Mouse (Mus musculus) kidney, embryonic 15.5 days (tissue): ENCODE results near the gene Gpt2. TPM values are rescaled to one million over a fixed set of nuclear protein-coding genes. Genes with fewer than 3 reads are reported as not detected.

Experiments used
- ATAC-seq: fragments of 200-750 bp; cut with Nextera tagmentation; replicated peaks from 2 replicates; pipeline ENCODE4 v1.8.0; 2017; ENCODE audit warnings: moderate TSS enrichment; ENCODE audit not compliant: low FRiP score
- H3K27ac ChIP-seq: fragments of 300-500 bp; sonication (generic); 2 replicates; pipeline ENCODE4 v1.5.1; 2015; ENCODE audit warnings: mild to moderate bottlenecking, inconsistent platforms
- H3K27me3 ChIP-seq: fragments of 300-500 bp; sonication (generic); 2 replicates; pipeline ENCODE4 v1.6.1; 2015; ENCODE audit warnings: inconsistent platforms
- H3K36me3 ChIP-seq: fragments of 300-500 bp; sonication (generic); 2 replicates; pipeline ENCODE4 v1.6.1; 2015; ENCODE audit warnings: inconsistent platforms
- H3K4me1 ChIP-seq: fragments of 300-500 bp; sonication (generic); 2 replicates; pipeline ENCODE4 v1.6.1; 2015; ENCODE audit warnings: inconsistent platforms
- H3K4me2 ChIP-seq: fragments of 300-500 bp; sonication (generic); 2 replicates; pipeline ENCODE4 v1.6.1; 2015; ENCODE audit warnings: moderate library complexity, mild to moderate bottlenecking, inconsistent platforms
- H3K4me3 ChIP-seq: fragments of 300-500 bp; sonication (generic); replicated peaks from 2 replicates; pipeline ENCODE4 v1.5.1; 2015; ENCODE audit warnings: mild to moderate bottlenecking, inconsistent platforms
- H3K9ac ChIP-seq: fragments of 300-500 bp; sonication (generic); 2 replicates; pipeline ENCODE4 v1.6.1; 2015; ENCODE audit warnings: mild to moderate bottlenecking, inconsistent platforms
- H3K9me3 ChIP-seq: fragments of 300-500 bp; sonication (generic); replicated peaks from 2 replicates; pipeline ENCODE4 v1.6.1; 2016; ENCODE audit warnings: inconsistent platforms
- WGBS: fragments of 180-500 bp; shearing (Covaris S2); methylation state at CpG from one replicate; pipeline ENCODE4 v1.1.7; 2015; ENCODE audit warnings: mixed read lengths; 5-methylcytosine and 5-hydroxymethylcytosine counted together
- polyA plus RNA-seq: library from polyadenylated mRNA; unstranded; fragments of >200 nt; fragmentation: Nextera tagmentation; extraction: Ambion mirVana; gene quantifications from 2 replicates; pipeline ENCODE4 v1.2.1, GENCODE M21; 2015

Gpt2 gene
- polyA plus RNA-seq, 1 experiment from 2014 or later: 21.5 TPM

DNA sequence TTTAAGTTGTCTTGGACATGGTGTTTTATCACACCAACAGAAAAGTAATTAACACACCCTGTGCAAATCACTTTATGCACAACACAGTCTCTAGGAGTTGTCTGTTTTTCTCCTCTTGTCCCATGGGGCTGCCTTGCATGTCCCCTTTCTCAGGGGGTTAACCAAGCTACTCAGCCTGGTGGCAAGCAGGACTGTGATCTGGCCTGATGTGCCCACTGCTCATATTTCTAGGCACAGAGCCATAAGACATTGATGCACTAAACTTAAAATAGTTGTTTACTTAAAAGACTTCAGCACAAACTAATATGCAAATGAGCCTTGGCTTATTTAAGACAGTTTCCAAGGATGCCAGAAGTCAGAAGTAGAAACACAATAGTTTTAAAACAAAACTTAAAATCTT is 28.1 kb upstream of the Gpt2 start:
- H3K36me3 ChIP-seq: no peaks in the 10 kb centered on the region
- no peaks in the 10 kb centered on the region for H3K9me3 ChIP-seq
- no peaks in the 10 kb centered on the region for H3K4me1 ChIP-seq
- no peak overlapping the region for H3K4me3 ChIP-seq
- H3K9ac ChIP-seq: no peak overlapping the region
- H3K27me3 ChIP-seq: no peaks in the 10 kb centered on the region
- no peak overlapping the region for H3K27ac ChIP-seq
- no peak overlapping the region for H3K4me2 ChIP-seq
- no peak for ATAC-seq

DNA sequence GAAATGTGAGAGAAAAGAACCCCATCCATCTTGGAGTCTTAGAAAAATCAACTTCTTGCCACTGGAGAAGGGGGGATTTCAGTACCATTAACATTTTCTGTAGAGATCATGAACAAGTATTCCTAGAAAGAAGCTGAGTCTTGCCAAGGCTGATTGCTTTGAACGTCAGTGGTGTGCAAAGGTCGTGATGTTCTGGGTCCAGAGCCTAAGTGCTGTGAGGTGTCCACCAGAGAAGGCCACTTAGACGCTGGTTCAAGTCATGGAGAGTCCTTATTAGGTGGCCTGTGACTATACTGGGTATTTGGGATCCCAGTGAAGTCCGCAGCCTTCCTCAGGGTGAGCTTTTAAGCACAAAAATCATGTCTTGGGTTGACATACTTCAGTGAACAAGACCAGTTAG is 26.3 kb upstream of the Gpt2 start:
- Histone ChIP-seq H3K4me3 (no peak overlapping the region), H3K27ac (no peak overlapping the region), H3K4me2 (no peak overlapping the region), H3K36me3 (no peaks in the 10 kb centered on the region), H3K27me3 (no peaks in the 10 kb centered on the region), H3K9ac (no peak overlapping the region), H3K4me1 (no peaks in the 10 kb centered on the region), H3K9me3 (no peaks in the 10 kb centered on the region)
- no peak for ATAC-seq
- WGBS: 87% methylated on average over 4 of the region's 4 CpGs

DNA sequence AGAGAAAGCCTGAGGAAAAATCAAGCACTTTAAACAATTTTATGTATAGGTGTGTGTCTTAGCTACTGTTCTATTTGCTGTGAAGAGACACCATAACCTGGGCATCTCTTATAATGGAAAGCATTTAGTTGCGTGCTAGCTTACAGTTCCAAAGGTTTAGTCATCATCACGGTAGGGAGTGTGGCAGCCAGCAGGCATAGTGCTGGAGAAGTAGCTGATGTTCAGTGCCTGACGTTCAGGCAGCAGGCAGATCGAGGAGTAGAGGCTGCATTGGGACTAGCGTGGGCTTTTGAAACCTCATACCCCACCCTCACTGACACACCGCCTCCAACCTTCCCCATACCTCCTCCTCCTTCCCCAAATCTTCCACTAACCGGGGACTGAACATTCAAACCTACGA is 21.6 kb upstream of the Gpt2 start:
- Histone ChIP-seq H3K36me3 (no peaks in the 10 kb centered on the region), H3K27ac (no peak overlapping the region), H3K9ac (no peak overlapping the region), H3K4me2 (no peak overlapping the region), H3K4me3 (no peak overlapping the region), H3K27me3 (no peaks in the 10 kb centered on the region), H3K4me1 (no peaks in the 10 kb centered on the region), H3K9me3 (no peaks in the 10 kb centered on the region)
- WGBS: 82% methylated on average over 8 of the region's 8 CpGs
- ATAC-seq: no peak

DNA sequence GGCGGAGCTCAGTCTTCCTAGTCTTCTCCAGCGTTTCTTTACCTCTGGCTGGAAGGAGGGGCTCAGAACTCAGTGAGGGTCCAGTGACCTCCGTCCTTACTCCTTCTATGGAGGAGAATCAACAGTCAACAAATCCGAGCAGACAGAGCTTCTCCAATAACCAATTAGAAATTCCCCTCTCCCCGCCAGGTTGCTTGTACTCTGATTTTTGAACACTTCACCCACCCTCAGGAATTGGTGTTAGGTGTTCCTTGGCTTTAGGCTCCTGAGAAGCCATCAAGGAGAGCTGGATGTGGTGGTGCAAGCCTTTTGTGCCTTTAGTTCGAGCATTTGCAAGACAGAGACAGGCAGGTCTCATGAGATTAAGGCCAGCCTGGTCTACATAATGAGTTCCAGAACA is 19.6 kb upstream of the Gpt2 start:
- H3K27ac ChIP-seq: no peak overlapping the region
- 70% methylated on average over 6 of the region's 6 CpGs for WGBS
- no peaks in the 10 kb centered on the region for H3K36me3 ChIP-seq
- H3K9ac ChIP-seq: no peak overlapping the region
- no peak overlapping the region for H3K4me2 ChIP-seq
- H3K4me3 ChIP-seq: no peak overlapping the region
- H3K9me3 ChIP-seq: no peaks in the 10 kb centered on the region
- no peak for ATAC-seq
- no peaks in the 10 kb centered on the region for H3K27me3 ChIP-seq
- no peaks in the 10 kb centered on the region for H3K4me1 ChIP-seq

DNA sequence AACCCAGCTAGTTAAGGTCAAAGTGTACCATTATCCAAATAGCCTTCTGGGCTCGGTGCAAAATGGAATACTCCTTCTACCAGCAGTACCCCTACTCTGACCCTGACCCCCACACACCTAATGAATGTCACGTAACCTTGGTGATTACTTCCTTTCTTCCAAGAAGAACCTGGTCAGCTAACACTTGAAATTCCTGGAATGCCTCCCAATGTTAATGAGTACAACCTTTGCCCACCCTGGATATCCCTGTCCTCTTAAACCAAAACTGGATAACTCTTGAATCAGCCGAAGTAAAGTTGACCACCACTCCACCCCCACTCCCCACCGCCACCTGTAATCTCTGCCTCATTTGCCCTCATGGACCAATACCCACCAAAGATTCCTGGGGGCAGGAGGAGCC is 19.1 kb upstream of the Gpt2 start:
- Histone ChIP-seq H3K4me2 (no peak overlapping the region), H3K9me3 (no peaks in the 10 kb centered on the region), H3K36me3 (no peaks in the 10 kb centered on the region), H3K9ac (no peak overlapping the region), H3K4me3 (no peak overlapping the region), H3K27me3 (no peaks in the 10 kb centered on the region), H3K27ac (no peak overlapping the region), H3K4me1 (no peaks in the 10 kb centered on the region)
- 66% methylated on average over 4 of the region's 4 CpGs for WGBS
- ATAC-seq: no peak

DNA sequence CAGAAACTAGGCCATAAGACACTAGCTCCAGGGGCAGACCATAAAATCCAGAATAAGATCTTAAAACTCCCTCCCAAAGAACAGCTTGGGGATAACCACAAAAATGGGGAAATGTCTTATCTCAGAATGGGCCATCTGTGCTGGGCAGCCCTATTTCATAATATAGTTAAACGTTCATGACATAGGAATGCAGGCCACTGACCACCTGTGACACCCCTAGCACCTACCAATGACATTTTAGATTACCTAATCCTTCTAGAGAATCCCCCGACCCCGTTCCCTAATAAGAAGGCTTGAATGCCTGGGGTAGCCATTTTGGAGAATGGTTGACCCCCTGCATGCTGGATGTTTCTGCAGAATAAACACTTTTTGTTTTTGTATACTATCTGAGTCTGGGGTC is 17.5 kb upstream of the Gpt2 start:
- H3K9me3 ChIP-seq: no peaks in the 10 kb centered on the region

DNA sequence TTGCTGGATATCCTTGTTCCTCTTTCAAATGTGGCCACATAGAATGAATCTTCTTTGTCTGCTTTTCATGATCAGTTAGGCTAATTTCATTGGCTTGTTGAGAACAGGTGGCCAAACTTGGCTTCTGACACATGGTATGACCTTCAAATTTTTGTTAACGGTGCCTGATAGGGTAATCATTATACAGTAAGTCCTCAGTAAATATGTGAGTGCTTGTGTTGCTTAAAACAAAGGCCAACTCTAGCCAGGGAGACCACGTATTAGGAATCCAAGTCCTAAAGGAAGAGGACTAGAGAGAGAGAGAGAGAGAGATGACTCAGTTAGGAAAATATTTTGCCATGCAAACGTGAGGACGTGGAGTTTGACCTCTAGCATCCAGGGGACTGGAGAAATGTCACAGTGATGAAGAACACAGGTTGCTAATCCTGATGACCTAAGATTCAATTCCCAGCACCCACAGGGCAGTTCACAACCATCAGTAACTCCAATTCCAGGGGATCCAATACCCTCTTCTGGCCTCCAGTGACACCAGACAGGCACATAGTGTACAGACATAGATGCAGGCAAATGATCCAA is 15.3 kb upstream of the Gpt2 start:
- Histone ChIP-seq H3K4me2 (no peak overlapping the region), H3K9ac (no peak overlapping the region), H3K4me3 (no peak overlapping the region), H3K4me1 (peaks cover 5% of the 10 kb centered on the region; the same call in 1 of the 2 replicates), H3K36me3 (no peaks in the 10 kb centered on the region), H3K27me3 (no peaks in the 10 kb centered on the region), H3K27ac (no peak overlapping the region), H3K9me3 (no peaks in the 10 kb centered on the region)
- 65% methylated on average over 4 of the region's 4 CpGs for WGBS
- ATAC-seq: no peak

More for the DNA sequence above, 17.5 kb upstream of the Gpt2 start:
- ATAC-seq: no peak
- no peaks in the 10 kb centered on the region for H3K27me3 ChIP-seq
- H3K27ac ChIP-seq: no peak overlapping the region
- H3K4me1 ChIP-seq: no peaks in the 10 kb centered on the region
- no peak overlapping the region for H3K9ac ChIP-seq
- H3K36me3 ChIP-seq: no peaks in the 10 kb centered on the region
- no peak overlapping the region for H3K4me3 ChIP-seq
- 91% methylated on average over 3 of the region's 3 CpGs for WGBS
- no peak overlapping the region for H3K4me2 ChIP-seq

DNA sequence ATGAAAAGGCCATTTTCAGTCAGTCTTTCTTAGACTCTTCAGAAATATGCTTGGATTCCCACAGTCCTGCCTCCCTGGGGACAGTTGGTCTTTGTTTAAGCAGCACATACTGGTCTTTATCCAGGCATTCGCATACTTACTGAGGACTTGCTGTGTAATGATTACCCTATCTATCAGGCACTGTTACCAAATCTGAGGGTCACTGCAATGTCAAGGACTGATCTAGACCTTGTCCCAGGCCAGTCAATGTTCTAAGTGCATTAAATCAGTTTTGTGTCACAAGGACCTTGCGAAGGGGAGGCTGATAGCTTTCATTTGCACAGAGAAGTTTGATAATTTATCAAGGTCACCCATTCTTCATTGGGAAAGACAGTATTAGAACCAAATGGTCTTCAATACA is 14.0 kb upstream of the Gpt2 start:
- no peak for ATAC-seq
- no peaks in the 10 kb centered on the region for H3K9me3 ChIP-seq
- no peak overlapping the region for H3K27ac ChIP-seq
- H3K36me3 ChIP-seq: no peaks in the 10 kb centered on the region
- WGBS: 91% methylated on average over 2 of the region's 2 CpGs
- no peak overlapping the region for H3K4me2 ChIP-seq
- no peak overlapping the region for H3K9ac ChIP-seq
- no peak overlapping the region for H3K4me3 ChIP-seq
- H3K27me3 ChIP-seq: no peaks in the 10 kb centered on the region
- H3K4me1 ChIP-seq: peaks cover 5% of the 10 kb centered on the region; the same call in 1 of the 2 replicates

DNA sequence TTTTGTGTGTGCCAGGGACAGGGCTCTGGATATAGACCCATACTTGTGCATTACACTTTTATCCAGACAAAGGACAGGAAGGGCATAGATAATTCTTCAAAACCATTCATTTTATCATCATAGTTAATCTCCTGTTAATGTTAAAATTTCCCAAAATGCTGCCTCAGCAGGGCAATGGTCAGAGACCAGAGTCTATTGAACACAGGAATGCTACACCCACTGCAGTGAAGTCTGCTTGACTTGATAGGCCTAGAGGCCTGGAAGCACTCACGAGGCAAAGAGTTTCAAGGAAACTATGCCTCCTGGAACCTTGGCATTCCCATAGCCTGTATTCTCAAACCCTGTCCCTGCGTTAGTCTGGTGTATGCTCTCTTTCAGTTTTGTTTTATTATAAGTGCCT is 12.7 kb upstream of the Gpt2 start:
- H3K9ac ChIP-seq: no peak overlapping the region
- H3K27ac ChIP-seq: no peak overlapping the region
- H3K9me3 ChIP-seq: no peaks in the 10 kb centered on the region
- H3K27me3 ChIP-seq: no peaks in the 10 kb centered on the region
- ATAC-seq: no peak
- WGBS: 83% methylated on average over 2 of the region's 2 CpGs
- no peak overlapping the region for H3K4me2 ChIP-seq
- no peaks in the 10 kb centered on the region for H3K36me3 ChIP-seq
- no peak overlapping the region for H3K4me3 ChIP-seq
- H3K4me1 ChIP-seq: peaks cover 5% of the 10 kb centered on the region; the same call in 1 of the 2 replicates

DNA sequence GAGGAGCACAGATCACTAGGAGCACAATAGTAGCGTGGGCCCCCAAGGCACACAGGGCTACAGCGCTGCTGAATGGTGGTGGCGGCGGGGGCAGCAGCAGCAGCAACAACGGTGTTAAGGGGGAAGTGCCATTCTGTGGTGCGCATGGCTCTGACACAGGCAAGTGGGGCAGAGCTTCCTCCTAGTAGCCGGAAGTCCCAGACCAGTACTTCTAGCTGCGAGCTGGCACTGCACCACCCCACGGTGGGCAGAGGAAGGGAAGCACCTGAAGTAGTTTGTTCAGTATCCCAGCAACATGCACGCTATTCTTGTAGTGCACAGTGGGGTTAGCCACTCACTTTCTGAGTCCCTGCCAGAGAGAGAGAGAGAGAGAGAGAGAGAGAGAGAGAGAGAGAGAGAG is 10.5 kb upstream of the Gpt2 start:
- H3K27ac ChIP-seq: no peak overlapping the region
- no peak overlapping the region for H3K9ac ChIP-seq
- no peaks in the 10 kb centered on the region for H3K9me3 ChIP-seq
- H3K27me3 ChIP-seq: no peaks in the 10 kb centered on the region
- H3K36me3 ChIP-seq: no peaks in the 10 kb centered on the region
- ATAC-seq: peak; percentile 46; the same call in 1 of the 2 replicates
- peaks cover 5% of the 10 kb centered on the region; the same call in 1 of the 2 replicates for H3K4me1 ChIP-seq
- 35% methylated on average over 10 of the region's 10 CpGs for whole genome bisulfite sequencing
- H3K4me2 ChIP-seq: peak overlapping the region; percentile 22
- H3K4me3 ChIP-seq: no peak overlapping the region

DNA sequence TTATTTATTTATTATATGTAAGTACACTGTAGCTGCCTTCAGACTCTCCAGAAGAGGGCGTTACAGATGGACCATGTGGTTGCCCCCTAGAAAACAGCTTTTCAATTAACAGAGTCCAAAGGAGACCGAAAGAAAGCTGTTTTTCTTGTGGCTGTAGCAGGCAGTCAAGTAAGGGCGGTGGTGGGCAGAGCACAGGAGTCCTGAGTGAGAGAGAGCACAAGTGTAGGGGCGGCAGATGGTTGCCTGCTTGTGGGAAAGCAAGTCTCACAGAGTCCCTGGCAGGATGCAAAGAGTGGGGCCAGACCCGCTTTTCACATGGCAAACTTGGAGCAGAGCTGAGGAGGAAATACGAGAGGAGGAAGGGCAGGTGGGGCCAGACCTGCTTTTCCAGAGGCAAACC is 9.9 kb upstream of the Gpt2 start:
- Histone ChIP-seq H3K4me2 (no peak overlapping the region), H3K27me3 (no peaks in the 10 kb centered on the region), H3K9ac (no peak overlapping the region), H3K36me3 (no peaks in the 10 kb centered on the region), H3K4me3 (no peak overlapping the region), H3K9me3 (no peaks in the 10 kb centered on the region), H3K4me1 (peaks cover 5% of the 10 kb centered on the region; the same call in 1 of the 2 replicates), H3K27ac (no peak overlapping the region)
- WGBS: 55% methylated on average over 6 of the region's 6 CpGs
- ATAC-seq: no peak

DNA sequence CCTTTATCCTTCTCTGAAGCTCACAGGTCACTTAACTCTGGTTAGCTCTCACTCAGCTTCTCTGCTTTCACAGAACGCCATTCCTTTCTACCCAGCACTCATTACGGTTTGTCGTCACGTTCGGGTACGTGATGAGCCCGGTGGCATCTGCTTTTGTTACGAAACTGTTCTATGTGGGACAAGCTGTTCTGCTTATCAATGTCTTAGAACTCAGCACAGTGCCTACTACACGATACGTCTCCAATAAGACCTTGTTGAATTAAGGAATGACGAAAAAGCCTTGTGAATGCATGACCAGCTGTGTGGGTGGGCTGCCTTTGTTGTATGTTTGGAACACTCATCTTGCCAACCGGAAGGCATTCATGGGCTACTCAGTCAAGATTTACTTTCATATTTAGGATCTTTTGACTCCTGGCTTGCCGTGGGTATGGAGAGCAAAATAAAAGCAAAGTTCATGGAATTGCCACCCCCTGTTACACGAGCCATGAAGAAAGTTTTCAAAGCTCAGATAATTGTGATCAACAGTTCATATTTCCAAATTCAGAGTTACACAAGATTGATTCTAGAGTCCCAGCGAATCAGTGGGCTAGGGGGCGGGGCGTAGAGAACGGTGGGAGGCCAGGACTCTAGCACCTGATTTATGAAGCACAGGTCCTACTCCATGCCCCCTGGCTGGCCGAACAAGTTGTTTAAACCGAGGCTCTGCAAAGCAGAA is 4.3 kb upstream of the Gpt2 start:
- ATAC-seq: no peak
- no peak overlapping the region for H3K27ac ChIP-seq
- no peaks in the 10 kb centered on the region for H3K27me3 ChIP-seq
- H3K4me3 ChIP-seq: no peak overlapping the region
- no peak overlapping the region for H3K4me2 ChIP-seq
- no peaks in the 10 kb centered on the region for H3K36me3 ChIP-seq
- no peaks in the 10 kb centered on the region for H3K9me3 ChIP-seq
- WGBS: 66% methylated on average over 20 of the region's 20 CpGs
- no peak overlapping the region for H3K9ac ChIP-seq
- H3K4me1 ChIP-seq: peaks cover 11% of the 10 kb centered on the region; the same call in 1 of the 2 replicates

DNA sequence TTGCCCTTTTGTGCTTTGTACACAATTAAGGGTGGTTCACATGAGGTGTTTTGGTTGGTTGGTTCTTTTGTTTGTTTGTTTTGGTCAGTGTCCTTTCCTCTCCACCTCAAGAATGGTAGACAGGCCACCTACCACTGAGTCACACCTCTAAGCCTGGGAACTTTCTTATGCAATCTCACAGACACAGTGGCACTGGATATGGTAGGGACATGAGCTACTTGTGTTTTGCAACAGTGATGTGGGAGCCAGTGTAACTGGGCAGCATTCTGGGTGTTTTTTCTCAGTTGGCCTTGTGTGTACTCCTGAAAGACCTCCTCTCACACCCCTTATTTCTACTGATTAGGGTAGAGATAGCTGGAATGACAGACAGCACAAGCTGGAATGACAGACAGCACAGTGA is 3.7 kb upstream of the Gpt2 start:
- Histone ChIP-seq H3K27me3 (no peaks in the 10 kb centered on the region), H3K27ac (no peak overlapping the region), H3K4me3 (no peak overlapping the region), H3K9ac (no peak overlapping the region), H3K9me3 (no peaks in the 10 kb centered on the region), H3K36me3 (no peaks in the 10 kb centered on the region), H3K4me2 (no peak overlapping the region), H3K4me1 (peaks cover 17% of the 10 kb centered on the region)
- ATAC-seq: no peak
